Mouse (Mus musculus): ENCODE data around the gene F11. TPM values are rescaled to one million over a fixed set of nuclear protein-coding genes. Genes with fewer than 3 reads are reported as not detected.

F11 gene
- polyA plus RNA-seq, 1 experiment from 2014 or later = not detected

GRCm38 (mm10) chr8:45254194-45254842 is 7.5 kb downstream of the F11 start:
- Histone ChIP-seq H3K9me3 (ENCODE audit: low read length) (no peaks in the 10 kb centered on the region), H3K4me3 (ENCODE audit: low read depth, low read length) (no peak overlapping the region), H3K27ac (ENCODE audit: low read length) (no peak overlapping the region), H3K27me3 (replicated peaks; ENCODE audit: insufficient read depth, low read length) (no peaks in the 10 kb centered on the region), H3K4me2 (replicated peaks; ENCODE audit: low read depth, low read length) (no peak overlapping the region), H3K36me3 (ENCODE audit: insufficient read depth, low read length) (no peaks in the 10 kb centered on the region), H3K9ac (replicated peaks; ENCODE audit: low read depth) (no peak overlapping the region), H3K4me1 (ENCODE audit: insufficient read depth, low read depth, low read length) (no peaks in the 10 kb centered on the region)
- no peak for ATAC-seq
- WGBS = 52% methylated on average over 8 of the region's 8 CpGs
- peak; percentile 35 for DNase-seq (ENCODE audit: low spot score)
- TF ChIP-seq CTCF (IDR thresholded peaks at IDR 0.05) = no peak
- no peak for TF ChIP-seq EP300 (IDR thresholded peaks at IDR 0.05)

DNA sequence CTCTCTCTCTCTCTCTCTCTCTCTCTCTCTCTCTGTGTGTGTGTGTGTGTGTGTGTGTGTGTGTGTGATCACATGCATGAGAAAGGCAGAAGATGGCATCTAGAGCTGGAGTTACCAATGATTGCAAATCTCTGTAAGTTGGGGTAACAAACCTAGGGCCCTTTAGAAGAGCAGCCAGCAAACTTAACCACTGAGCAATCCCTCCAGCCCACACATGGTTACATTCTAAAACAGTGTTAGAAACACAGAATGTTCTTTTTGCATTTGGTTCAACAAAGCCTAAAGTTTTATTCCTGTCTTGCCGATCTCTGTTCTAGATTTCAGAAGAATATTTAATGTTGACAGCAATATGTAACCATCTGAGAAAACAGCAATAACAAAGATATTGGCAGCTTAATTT is 8.2 kb downstream of the F11 start:
- H3K4me2 ChIP-seq (replicated peaks; ENCODE audit: low read depth, low read length) = no peak overlapping the region
- TF ChIP-seq CTCF (IDR thresholded peaks at IDR 0.05) (no peak), EP300 (IDR thresholded peaks at IDR 0.05) (no peak)
- no peaks in the 10 kb centered on the region for H3K27me3 ChIP-seq (replicated peaks; ENCODE audit: insufficient read depth, low read length)
- no peak overlapping the region for H3K4me3 ChIP-seq (ENCODE audit: low read depth, low read length)
- no peak overlapping the region for H3K27ac ChIP-seq (ENCODE audit: low read length)
- ATAC-seq (no peak), DNase-seq (ENCODE audit: low spot score) (no peak)
- no peaks in the 10 kb centered on the region for H3K9me3 ChIP-seq (ENCODE audit: low read length)
- 94% methylated on average over 1 of the region's 1 CpGs for WGBS
- no peaks in the 10 kb centered on the region for H3K36me3 ChIP-seq (ENCODE audit: insufficient read depth, low read length)
- no peak overlapping the region for H3K9ac ChIP-seq (replicated peaks; ENCODE audit: low read depth)
- H3K4me1 ChIP-seq (ENCODE audit: insufficient read depth, low read depth, low read length) = no peaks in the 10 kb centered on the region

DNA sequence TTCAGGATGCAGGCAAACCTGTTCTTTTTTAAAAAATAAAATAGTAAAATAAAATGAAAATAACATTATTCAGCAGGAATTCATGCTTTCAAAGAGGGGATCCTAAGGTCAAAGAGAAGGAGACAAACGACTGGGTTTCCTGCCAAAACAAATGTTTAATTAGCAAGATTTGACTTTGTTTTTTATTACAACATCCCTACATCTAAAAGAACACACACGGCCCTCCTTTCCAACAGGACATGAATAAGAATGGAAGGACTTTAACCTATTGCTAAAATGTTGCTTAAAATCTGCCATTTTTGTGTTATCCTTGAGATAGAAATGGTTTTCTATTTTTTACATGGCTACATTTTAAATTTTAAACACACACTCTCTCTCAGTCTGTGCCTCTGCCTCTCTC is 8.7 kb downstream of the F11 start:
- H3K4me1 ChIP-seq (ENCODE audit: insufficient read depth, low read depth, low read length) = no peaks in the 10 kb centered on the region
- H3K9ac ChIP-seq (replicated peaks; ENCODE audit: low read depth) = no peak overlapping the region
- H3K9me3 ChIP-seq (ENCODE audit: low read length) = no peaks in the 10 kb centered on the region
- DNase-seq (ENCODE audit: low spot score) (no peak), ATAC-seq (no peak)
- H3K4me3 ChIP-seq (ENCODE audit: low read depth, low read length) = no peak overlapping the region
- 23% methylated on average over 2 of the region's 2 CpGs for WGBS
- H3K4me2 ChIP-seq (replicated peaks; ENCODE audit: low read depth, low read length) = no peak overlapping the region
- no peak overlapping the region for H3K27ac ChIP-seq (ENCODE audit: low read length)
- H3K36me3 ChIP-seq (ENCODE audit: insufficient read depth, low read length) = no peaks in the 10 kb centered on the region
- TF ChIP-seq EP300 (IDR thresholded peaks at IDR 0.05) (no peak), CTCF (IDR thresholded peaks at IDR 0.05) (no peak)
- H3K27me3 ChIP-seq (replicated peaks; ENCODE audit: insufficient read depth, low read length) = no peaks in the 10 kb centered on the region

- H3K9me3 ChIP-seq (ENCODE audit: low read length) = no peaks in the 10 kb centered on the region
- H3K4me2 ChIP-seq (replicated peaks; ENCODE audit: low read depth, low read length) = no peak overlapping the region
- 73% methylated on average over 7 of the region's 7 CpGs for WGBS
- no peak overlapping the region for H3K9ac ChIP-seq (replicated peaks; ENCODE audit: low read depth)
- H3K4me1 ChIP-seq (ENCODE audit: insufficient read depth, low read depth, low read length) = no peaks in the 10 kb centered on the region
- H3K27me3 ChIP-seq (replicated peaks; ENCODE audit: insufficient read depth, low read length) = no peaks in the 10 kb centered on the region
- ATAC-seq (no peak), DNase-seq (ENCODE audit: low spot score) (no peak)
- H3K4me3 ChIP-seq (ENCODE audit: low read depth, low read length) = no peak overlapping the region
- H3K36me3 ChIP-seq (ENCODE audit: insufficient read depth, low read length) = no peaks in the 10 kb centered on the region
- no peak for TF ChIP-seq EP300 (IDR thresholded peaks at IDR 0.05)
- no peak for TF ChIP-seq CTCF (IDR thresholded peaks at IDR 0.05)
- H3K27ac ChIP-seq (ENCODE audit: low read length) = no peak overlapping the region
Observed at GRCm38 (mm10) chr8:45246307-45246706, 15.5 kb downstream of the F11 start.

DNA sequence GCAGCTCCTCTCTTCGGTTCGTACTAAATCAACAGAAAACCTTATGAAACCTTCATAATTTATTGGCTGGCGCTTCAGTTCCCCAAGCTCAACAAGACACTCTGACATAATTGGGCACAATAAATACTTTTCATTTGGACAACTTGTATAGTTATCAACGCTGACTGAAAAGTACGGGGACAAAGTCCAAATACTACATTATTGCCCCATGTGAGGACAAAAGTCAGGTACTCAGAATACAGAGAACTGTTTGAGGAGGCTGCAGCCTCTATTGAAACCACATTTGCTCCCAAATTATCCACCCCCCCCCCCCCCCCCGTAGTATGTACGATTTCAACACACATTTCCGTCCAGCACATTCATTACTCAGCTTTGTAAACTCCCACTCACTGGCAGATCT is 22.5 kb downstream of the F11 start:
- H3K9ac ChIP-seq (replicated peaks; ENCODE audit: low read depth) = no peak overlapping the region
- H3K27me3 ChIP-seq (replicated peaks; ENCODE audit: insufficient read depth, low read length) = no peaks in the 10 kb centered on the region
- H3K4me1 ChIP-seq (ENCODE audit: insufficient read depth, low read depth, low read length) = no peaks in the 10 kb centered on the region
- no peak overlapping the region for H3K4me3 ChIP-seq (ENCODE audit: low read depth, low read length)
- no peak overlapping the region for H3K4me2 ChIP-seq (replicated peaks; ENCODE audit: low read depth, low read length)
- WGBS = 72% methylated on average over 8 of the region's 8 CpGs
- no peak overlapping the region for H3K27ac ChIP-seq (ENCODE audit: low read length)
- DNase-seq (ENCODE audit: low spot score) (no peak), ATAC-seq (no peak)
- no peaks in the 10 kb centered on the region for H3K36me3 ChIP-seq (ENCODE audit: insufficient read depth, low read length)
- no peak for TF ChIP-seq CTCF (IDR thresholded peaks at IDR 0.05)
- no peak for TF ChIP-seq EP300 (IDR thresholded peaks at IDR 0.05)
- no peaks in the 10 kb centered on the region for H3K9me3 ChIP-seq (ENCODE audit: low read length)

DNA sequence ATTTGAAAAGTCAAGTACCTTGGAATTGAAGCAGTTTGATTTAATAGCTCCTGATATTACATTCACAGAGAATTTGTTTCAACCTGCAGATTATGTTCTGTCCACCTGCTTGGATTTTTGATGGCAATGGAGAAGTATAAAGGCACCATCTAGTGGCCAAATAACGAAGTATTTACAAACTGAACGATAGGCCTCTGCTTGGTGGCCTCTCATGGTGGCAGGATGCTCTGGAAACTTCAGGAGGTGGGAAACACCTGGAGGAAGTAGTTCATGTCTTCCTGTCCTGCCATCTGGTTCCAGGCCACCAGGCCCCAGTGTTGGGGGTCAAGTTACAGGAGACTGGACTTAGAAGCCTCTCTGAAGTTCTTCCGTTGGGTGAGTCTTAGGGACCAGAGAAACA is 23.5 kb downstream of the F11 start:
- Histone ChIP-seq H3K4me1 (ENCODE audit: insufficient read depth, low read depth, low read length) (no peaks in the 10 kb centered on the region), H3K4me3 (ENCODE audit: low read depth, low read length) (no peak overlapping the region), H3K9ac (replicated peaks; ENCODE audit: low read depth) (no peak overlapping the region), H3K4me2 (replicated peaks; ENCODE audit: low read depth, low read length) (no peak overlapping the region), H3K9me3 (ENCODE audit: low read length) (no peaks in the 10 kb centered on the region), H3K27ac (ENCODE audit: low read length) (no peak overlapping the region), H3K27me3 (replicated peaks; ENCODE audit: insufficient read depth, low read length) (no peaks in the 10 kb centered on the region), H3K36me3 (ENCODE audit: insufficient read depth, low read length) (no peaks in the 10 kb centered on the region)
- TF ChIP-seq CTCF (IDR thresholded peaks at IDR 0.05) (peak; percentile 71), EP300 (IDR thresholded peaks at IDR 0.05) (no peak)
- DNase-seq (ENCODE audit: low spot score) = peak; percentile 73
- 23% methylated on average over 3 of the region's 3 CpGs for WGBS
- no peak for ATAC-seq

All from lung, postnatal 0 days (tissue).